Mouse (Mus musculus) cerebellum, postnatal 4 days (tissue): ENCODE measurements around the gene Vps26a.
"Not testable (repeated sequence)": the region's sequence is repeated elsewhere in the genome, so short reads cannot be mapped to it uniquely, and the experiment has no call there.

ENCODE experiments used
- DNase-seq, 2 experiments: peaks; one replicate each; pipeline ENCODE4 v3.0.0; 2022; ENCODE audit warnings: low spot score in 2 of 2, mixed read lengths in 1 of 2

Gene Vps26a

GRCm38 (mm10) chr10:62500916-62501615, 14.5 kb upstream of the Vps26a start:
- no peak for DNase-seq

GRCm38 (mm10) chr10:62500088-62500915, 13.7 kb upstream of the Vps26a start:
- peak in 1 of 2 experiments; percentile 52 for DNase-seq

GRCm38 (mm10) chr10:62491681-62492080, 5.1 kb upstream of the Vps26a start:
- not testable (repeated sequence) for DNase-seq

GRCm38 (mm10) chr10:62488266-62488665, 1.7 kb upstream of the Vps26a start:
- DNase-seq: peak in 1 of 2 experiments; percentile 36

GRCm38 (mm10) chr10:62485878-62486582, 575 bp downstream of the Vps26a start:
- DNase-seq: no peak

GRCm38 (mm10) chr10:62481108-62481852, 5.3 kb downstream of the Vps26a start:
- no peak for DNase-seq

- no peak for DNase-seq
Measured at GRCm38 (mm10) chr10:62476980-62477379, 9.6 kb downstream of the Vps26a start.

GRCm38 (mm10) chr10:62474944-62475343, 11.7 kb downstream of the Vps26a start:
- DNase-seq: no peak

GRCm38 (mm10) chr10:62471105-62471504, 15.5 kb downstream of the Vps26a start:
- DNase-seq: no peak

GRCm38 (mm10) chr10:62469736-62470135, 16.9 kb downstream of the Vps26a start:
- no peak for DNase-seq

- no peak for DNase-seq
Measured at GRCm38 (mm10) chr10:62461321-62461720, 25.3 kb downstream of the Vps26a start.

GRCm38 (mm10) chr10:62452001-62452400, 34.6 kb downstream of the Vps26a start:
- not testable (repeated sequence) for DNase-seq

- DNase-seq: no peak
Measured at GRCm38 (mm10) chr10:62450280-62450640, 36.3 kb downstream of the Vps26a start.

- DNase-seq: peak; percentile 89 to 95
Measured at GRCm38 (mm10) chr10:62449364-62450279, 37.0 kb downstream of the Vps26a start, which contains the start of the genes 4930507D05Rik and Supv3l1. Gene 4930507D05Rik, plus strand, starts transcription at chr10:62449489. Gene Supv3l1, minus strand, starts transcription at chr10:62449738.

GRCm38 (mm10) chr10:62430427-62430826, 56.2 kb downstream of the Vps26a start:
- no peak for DNase-seq

- no peak for DNase-seq
Measured at GRCm38 (mm10) chr10:62425081-62425871, 61.3 kb downstream of the Vps26a start.

- no peak for DNase-seq
Measured at GRCm38 (mm10) chr10:62422255-62422654, 64.3 kb downstream of the Vps26a start, which contains the start of gene Hkdc1. Gene Hkdc1, minus strand, starts transcription at chr10:62422491.

- DNase-seq: no peak
Measured at GRCm38 (mm10) chr10:62421127-62421526, 65.5 kb downstream of the Vps26a start.

GRCm38 (mm10) chr10:62420399-62420798, 66.2 kb downstream of the Vps26a start:
- no peak for DNase-seq
